Mouse (Mus musculus) left cerebral cortex, postnatal 4 days (tissue): ENCODE results near the gene Dzip1. TPM values are rescaled to one million over a fixed set of nuclear protein-coding genes. Genes with fewer than 3 reads are reported as not detected.

Source experiments
- DNase-seq: peaks from one replicate; pipeline ENCODE4 v3.0.0-alpha.2; 2022
- intact Hi-C: fragments of 180-260 bp; cut with DNase I; formaldehyde crosslinking; loops from one replicate; pipeline ENCODE4 v1.15.1; 2025
- total RNA-seq, 2 experiments: library from RNA; stranded (reverse); gene quantifications; 2 replicates each; pipeline ENCODE4 v1.2.3; 2021

The Dzip1 gene
- total RNA-seq, 2 experiments from 2014 or later = 180 to 196 TPM

- DNase-seq = no peak
- intact Hi-C loops = no loop called here
Observed at GRCm38 (mm10) chr14:118874786-118875415, 50.4 kb downstream of the Dzip1 start.

- DNase-seq = no peak
Observed at GRCm38 (mm10) chr14:118874126-118874525, 51.1 kb downstream of the Dzip1 start.

GRCm38 (mm10) chr14:118869712-118870111 is 55.5 kb downstream of the Dzip1 start:
- no peak for DNase-seq
- intact Hi-C loops = no loop called here

More at GRCm38 (mm10) chr14:118874126-118874525, 51.1 kb downstream of the Dzip1 start:
- intact Hi-C loops = no loop called here

- DNase-seq = peak; percentile 44
- intact Hi-C loops = no loop called here
Observed at GRCm38 (mm10) chr14:118868102-118868724, 57.0 kb downstream of the Dzip1 start.

- intact Hi-C loops = no loop called here
- DNase-seq = no peak
Observed at GRCm38 (mm10) chr14:118867366-118867765, 57.9 kb downstream of the Dzip1 start.

- intact Hi-C loops = no loop called here
- no peak for DNase-seq
Observed at GRCm38 (mm10) chr14:118866014-118866811, 59.0 kb downstream of the Dzip1 start.

- DNase-seq = no peak
- intact Hi-C loops = no loop called here
Observed at GRCm38 (mm10) chr14:118864905-118865304, 60.4 kb downstream of the Dzip1 start.

GRCm38 (mm10) chr14:118862253-118862652 is 63.0 kb downstream of the Dzip1 start:
- no peak for DNase-seq
- intact Hi-C loops = no loop called here

- intact Hi-C loops = no loop called here
- no peak for DNase-seq
Observed at GRCm38 (mm10) chr14:118858318-118858717, 66.9 kb downstream of the Dzip1 start.

- intact Hi-C loops = no loop called here
- DNase-seq = no peak
Observed at GRCm38 (mm10) chr14:118856563-118856962, 68.7 kb downstream of the Dzip1 start.

- intact Hi-C loops = no loop called here
Observed at GRCm38 (mm10) chr14:118855141-118855800, 70.0 kb downstream of the Dzip1 start.

GRCm38 (mm10) chr14:118854371-118855114 is 70.7 kb downstream of the Dzip1 start:
- DNase-seq = peak; percentile 53
- intact Hi-C loops = no loop called here

More at GRCm38 (mm10) chr14:118855141-118855800, 70.0 kb downstream of the Dzip1 start:
- peak; percentile 7 for DNase-seq

- no peak for DNase-seq
- intact Hi-C loops = no loop called here
Observed at GRCm38 (mm10) chr14:118851496-118852107, 73.7 kb downstream of the Dzip1 start.

GRCm38 (mm10) chr14:118850696-118851035 is 74.6 kb downstream of the Dzip1 start:
- DNase-seq = no peak

GRCm38 (mm10) chr14:118850011-118850695 is 75.1 kb downstream of the Dzip1 start:
- intact Hi-C loops = no loop called here
- no peak for DNase-seq

More at GRCm38 (mm10) chr14:118850696-118851035, 74.6 kb downstream of the Dzip1 start:
- intact Hi-C loops = no loop called here

- intact Hi-C loops = no loop called here
- no peak for DNase-seq
Observed at GRCm38 (mm10) chr14:118848171-118848570, 77.1 kb downstream of the Dzip1 start.

- no peak for DNase-seq
- intact Hi-C loops = no loop called here
Observed at GRCm38 (mm10) chr14:118846834-118847233, 78.4 kb downstream of the Dzip1 start.

GRCm38 (mm10) chr14:118842353-118842752 is 82.9 kb downstream of the Dzip1 start:
- no peak for DNase-seq
- intact Hi-C loops = no loop called here

GRCm38 (mm10) chr14:118840027-118840426 is 85.2 kb downstream of the Dzip1 start:
- DNase-seq = no peak
- intact Hi-C loops = no loop called here
